Mouse (Mus musculus): ENCODE data around the gene Aar2. TPM values are rescaled to one million over a fixed set of nuclear protein-coding genes. Genes with fewer than 3 reads are reported as not detected.

Aar2 gene
- polyA plus RNA-seq, 1 experiment, result 16.8 TPM

DNA sequence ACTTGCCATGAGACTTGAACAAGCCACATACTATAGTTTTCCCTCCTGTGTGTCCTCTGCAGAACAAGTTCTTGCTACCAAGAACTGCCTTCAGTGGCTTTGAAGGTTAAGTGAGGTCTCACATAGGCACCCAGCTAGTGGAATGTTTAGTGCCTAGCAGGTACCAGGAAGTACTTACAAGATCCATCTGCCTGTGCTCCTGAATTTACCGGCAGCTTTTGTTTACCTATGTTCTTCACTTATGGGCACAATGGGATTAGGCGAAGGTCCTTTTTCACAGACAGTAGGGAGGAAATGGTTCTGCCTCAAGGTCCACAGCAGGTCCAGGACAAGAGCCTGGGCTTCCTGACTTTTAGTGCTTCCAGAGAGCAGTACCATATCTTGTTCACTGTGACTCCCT is 14.2 kb upstream of the Aar2 start:
- TF ChIP-seq POLR2A (IDR thresholded peaks at IDR 0.05; ENCODE audit: low read depth, low read length), result no peak
- TF ChIP-seq CTCF (IDR thresholded peaks at IDR 0.05; ENCODE audit: extremely low read depth, insufficient read length, insufficient replicate concordance, low read depth, low read length), result no peak
- no peaks in the 10 kb centered on the region for H3K27me3 ChIP-seq (ENCODE audit: control insufficient read depth, insufficient read depth, low read length)
- no peaks in the 10 kb centered on the region for H3K4me1 ChIP-seq (ENCODE audit: control insufficient read depth, insufficient read depth, insufficient read length, low read length)
- no peak overlapping the region for H3K27ac ChIP-seq (ENCODE audit: insufficient read depth, low read depth, low read length)
- H3K36me3 ChIP-seq (ENCODE audit: control insufficient read depth, insufficient read depth, low read length), result no peaks in the 10 kb centered on the region
- 31% methylated on average over 2 of the region's 2 CpGs for WGBS
- no peak overlapping the region for H3K4me3 ChIP-seq (ENCODE audit: low read depth, low read length)

DNA sequence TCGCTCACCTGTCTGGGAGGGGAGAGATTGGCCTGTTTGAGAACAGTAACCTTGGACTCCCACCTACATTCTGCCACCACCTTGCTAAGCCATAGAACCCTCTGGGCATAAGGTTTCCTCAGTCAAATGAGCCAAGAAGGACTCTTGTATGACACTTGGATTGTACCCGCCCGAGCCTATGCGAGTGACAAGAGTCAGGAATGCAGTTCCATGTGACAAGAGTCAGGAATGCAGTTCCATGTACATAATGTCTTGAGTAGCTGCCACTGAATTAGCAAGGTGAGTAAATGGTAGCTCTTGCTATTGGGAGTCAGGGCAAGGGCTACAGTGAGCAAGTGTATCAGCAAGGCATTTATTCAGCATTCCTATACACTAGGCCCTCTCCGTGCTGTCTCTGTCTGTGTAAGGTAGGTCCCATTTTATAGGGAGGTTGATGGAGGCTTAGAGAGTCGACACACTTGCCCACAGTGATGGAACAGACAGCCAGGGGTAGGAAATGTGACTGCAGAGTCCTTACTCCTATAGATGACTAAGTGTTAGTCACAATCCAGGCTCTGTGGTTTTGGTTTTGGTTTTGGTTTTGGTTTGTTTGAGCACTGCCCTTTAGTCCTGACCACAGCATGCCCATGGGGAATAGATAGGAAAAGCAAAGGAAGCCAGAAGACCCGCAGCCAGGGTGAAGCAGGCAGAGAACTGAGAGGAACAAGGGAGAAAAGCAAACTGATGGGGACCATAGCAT is 8.4 kb upstream of the Aar2 start:
- Histone ChIP-seq H3K27me3 (ENCODE audit: control insufficient read depth, insufficient read depth, low read length) (no peaks in the 10 kb centered on the region), H3K27ac (ENCODE audit: insufficient read depth, low read depth, low read length) (no peak overlapping the region), H3K4me1 (ENCODE audit: control insufficient read depth, insufficient read depth, insufficient read length, low read length) (peaks cover 5% of the 10 kb centered on the region; the same call in 1 of the 2 replicates), H3K36me3 (ENCODE audit: control insufficient read depth, insufficient read depth, low read length) (no peaks in the 10 kb centered on the region), H3K4me3 (ENCODE audit: low read depth, low read length) (no peak overlapping the region)
- 74% methylated on average over 7 of the region's 7 CpGs for WGBS
- no peak for TF ChIP-seq CTCF (IDR thresholded peaks at IDR 0.05; ENCODE audit: extremely low read depth, insufficient read length, insufficient replicate concordance, low read depth, low read length)
- TF ChIP-seq POLR2A (IDR thresholded peaks at IDR 0.05; ENCODE audit: low read depth, low read length), result no peak

DNA sequence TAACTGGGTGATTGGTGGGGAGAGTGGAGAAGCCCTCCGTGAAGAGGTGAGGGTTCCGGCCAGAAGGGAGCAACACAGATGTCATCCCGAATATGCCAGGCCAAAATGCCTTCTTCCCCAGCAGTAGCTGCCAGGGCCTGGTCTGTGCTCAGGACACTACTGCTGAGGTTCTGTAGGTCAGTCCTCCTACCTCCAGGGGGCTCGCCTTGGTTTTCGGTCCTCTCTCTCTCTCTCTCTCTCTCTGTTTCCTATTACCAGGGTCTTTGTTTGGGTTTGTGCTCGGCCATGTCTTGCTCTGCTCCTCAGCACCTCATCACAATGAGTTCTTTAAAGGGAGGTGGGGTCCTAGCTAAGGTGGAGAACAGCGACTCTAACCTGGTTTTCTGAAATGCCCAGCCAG is 6.4 kb upstream of the Aar2 start:
- WGBS, result 89% methylated on average over 7 of the region's 7 CpGs
- TF ChIP-seq POLR2A (IDR thresholded peaks at IDR 0.05; ENCODE audit: low read depth, low read length) (no peak), CTCF (IDR thresholded peaks at IDR 0.05; ENCODE audit: extremely low read depth, insufficient read length, insufficient replicate concordance, low read depth, low read length) (no peak)
- Histone ChIP-seq H3K4me1 (ENCODE audit: control insufficient read depth, insufficient read depth, insufficient read length, low read length) (peaks cover 5% of the 10 kb centered on the region; the same call in 1 of the 2 replicates), H3K27me3 (ENCODE audit: control insufficient read depth, insufficient read depth, low read length) (no peaks in the 10 kb centered on the region), H3K36me3 (ENCODE audit: control insufficient read depth, insufficient read depth, low read length) (no peaks in the 10 kb centered on the region), H3K27ac (ENCODE audit: insufficient read depth, low read depth, low read length) (no peak overlapping the region), H3K4me3 (ENCODE audit: low read depth, low read length) (no peak overlapping the region)

DNA sequence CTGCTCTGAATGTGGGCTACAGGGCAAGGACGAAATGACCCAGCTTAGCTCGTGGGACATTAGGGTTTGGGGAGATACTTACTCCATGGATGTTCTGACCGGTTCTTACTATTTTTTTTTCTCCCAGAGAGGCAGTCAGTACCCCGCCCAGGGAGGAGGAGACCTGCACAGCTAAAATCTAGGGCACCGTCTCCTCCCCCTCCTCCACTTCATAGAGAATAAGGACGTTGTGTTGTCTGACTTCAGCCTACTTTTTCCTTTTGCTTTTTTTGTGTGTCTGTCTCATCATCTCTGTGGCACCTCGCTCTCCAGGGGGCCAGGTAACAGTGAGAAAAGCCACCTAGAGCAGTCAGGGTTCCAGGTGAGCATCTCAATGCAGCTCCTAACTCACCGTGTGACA is 5.0 kb upstream of the Aar2 start:
- WGBS, result 68% methylated on average over 8 of the region's 8 CpGs
- Histone ChIP-seq H3K36me3 (ENCODE audit: control insufficient read depth, insufficient read depth, low read length) (no peaks in the 10 kb centered on the region), H3K27me3 (ENCODE audit: control insufficient read depth, insufficient read depth, low read length) (no peaks in the 10 kb centered on the region), H3K27ac (ENCODE audit: insufficient read depth, low read depth, low read length) (no peak overlapping the region), H3K4me1 (ENCODE audit: control insufficient read depth, insufficient read depth, insufficient read length, low read length) (peaks cover 8% of the 10 kb centered on the region; the same call in 1 of the 2 replicates), H3K4me3 (ENCODE audit: low read depth, low read length) (no peak overlapping the region)
- no peak for TF ChIP-seq CTCF (IDR thresholded peaks at IDR 0.05; ENCODE audit: extremely low read depth, insufficient read length, insufficient replicate concordance, low read depth, low read length)
- TF ChIP-seq POLR2A (IDR thresholded peaks at IDR 0.05; ENCODE audit: low read depth, low read length), result no peak

DNA sequence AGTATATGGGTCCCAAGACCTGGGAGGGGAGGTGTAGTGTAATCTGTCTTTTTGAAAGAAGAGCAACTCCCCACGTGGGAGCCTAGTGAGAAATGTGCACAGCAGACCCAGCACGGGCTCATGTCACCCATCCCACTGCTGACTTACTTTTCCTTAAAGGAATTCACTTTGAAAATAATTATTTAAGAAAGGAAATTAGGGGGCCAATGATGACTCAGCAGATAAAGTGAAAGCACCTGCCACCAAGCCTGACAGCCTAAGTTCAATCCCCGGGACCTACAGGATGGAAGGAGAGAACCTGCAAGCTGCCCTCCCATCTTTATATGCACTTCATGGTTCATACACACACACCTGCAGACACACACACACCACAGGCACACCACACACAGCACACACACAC is 3.6 kb upstream of the Aar2 start:
- H3K4me1 ChIP-seq (ENCODE audit: control insufficient read depth, insufficient read depth, insufficient read length, low read length), result peaks cover 6% of the 10 kb centered on the region; the same call in 1 of the 2 replicates
- no peak overlapping the region for H3K4me3 ChIP-seq (ENCODE audit: low read depth, low read length)
- TF ChIP-seq POLR2A (IDR thresholded peaks at IDR 0.05; ENCODE audit: low read depth, low read length), result no peak
- TF ChIP-seq CTCF (IDR thresholded peaks at IDR 0.05; ENCODE audit: extremely low read depth, insufficient read length, insufficient replicate concordance, low read depth, low read length), result no peak
- no peaks in the 10 kb centered on the region for H3K36me3 ChIP-seq (ENCODE audit: control insufficient read depth, insufficient read depth, low read length)
- no peaks in the 10 kb centered on the region for H3K27me3 ChIP-seq (ENCODE audit: control insufficient read depth, insufficient read depth, low read length)
- WGBS, result 67% methylated on average over 3 of the region's 3 CpGs
- no peak overlapping the region for H3K27ac ChIP-seq (ENCODE audit: insufficient read depth, low read depth, low read length)

DNA sequence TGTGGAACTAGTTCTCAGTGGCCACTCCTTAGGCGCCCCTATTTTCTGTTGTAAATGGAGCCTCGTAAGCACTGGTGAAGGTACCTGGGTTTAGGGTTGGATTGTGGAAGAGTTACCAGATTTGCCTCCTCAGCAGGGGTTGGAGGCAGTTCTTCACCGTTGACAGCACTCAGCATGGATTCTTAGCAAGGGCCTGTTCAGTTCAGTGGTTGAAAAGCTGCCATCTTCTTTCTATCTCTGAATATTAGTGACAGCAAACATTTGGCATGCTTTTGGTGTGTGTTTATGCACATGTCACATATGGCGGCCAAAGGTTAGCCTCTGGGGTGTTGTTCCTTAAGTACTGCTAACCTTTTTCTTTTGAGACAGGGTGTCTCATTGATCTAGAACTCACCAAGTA is 5.0 kb downstream of the Aar2 start:
- H3K36me3 ChIP-seq (ENCODE audit: control insufficient read depth, insufficient read depth, low read length), result peaks cover 40% of the 10 kb centered on the region
- H3K4me3 ChIP-seq (ENCODE audit: low read depth, low read length), result no peak overlapping the region
- H3K27ac ChIP-seq (ENCODE audit: insufficient read depth, low read depth, low read length), result no peak overlapping the region
- no peaks in the 10 kb centered on the region for H3K27me3 ChIP-seq (ENCODE audit: control insufficient read depth, insufficient read depth, low read length)
- TF ChIP-seq POLR2A (IDR thresholded peaks at IDR 0.05; ENCODE audit: low read depth, low read length) (no peak), CTCF (IDR thresholded peaks at IDR 0.05; ENCODE audit: extremely low read depth, insufficient read length, insufficient replicate concordance, low read depth, low read length) (no peak)
- 90% methylated on average over 4 of the region's 4 CpGs for whole genome bisulfite sequencing
- no peaks in the 10 kb centered on the region; the same call in 1 of the 2 replicates for H3K4me1 ChIP-seq (ENCODE audit: control insufficient read depth, insufficient read depth, insufficient read length, low read length)

DNA sequence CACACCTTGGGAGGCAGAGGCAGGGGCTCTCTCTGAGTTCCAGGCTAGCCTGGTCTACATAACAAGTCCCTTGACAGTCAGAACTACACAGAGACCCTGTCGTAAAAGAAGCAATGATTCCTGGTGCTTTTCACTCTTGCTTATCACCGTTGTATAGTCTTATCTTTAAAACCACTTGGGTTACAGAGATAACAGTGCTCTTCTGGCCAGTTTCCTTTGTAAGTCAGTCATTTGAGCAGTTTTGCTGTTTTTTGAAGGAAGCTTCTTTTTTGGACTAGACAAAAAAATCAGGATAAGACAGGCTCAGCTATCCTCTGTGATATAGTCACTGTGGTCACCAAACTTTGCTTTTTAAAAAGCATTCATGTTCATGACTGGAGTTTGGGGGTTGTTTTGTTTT is 14.4 kb downstream of the Aar2 start:
- Histone ChIP-seq H3K4me3 (ENCODE audit: low read depth, low read length) (no peak overlapping the region), H3K36me3 (ENCODE audit: control insufficient read depth, insufficient read depth, low read length) (peaks cover 35% of the 10 kb centered on the region), H3K27ac (ENCODE audit: insufficient read depth, low read depth, low read length) (no peak overlapping the region), H3K27me3 (ENCODE audit: control insufficient read depth, insufficient read depth, low read length) (no peaks in the 10 kb centered on the region), H3K4me1 (ENCODE audit: control insufficient read depth, insufficient read depth, insufficient read length, low read length) (no peaks in the 10 kb centered on the region)
- TF ChIP-seq CTCF (IDR thresholded peaks at IDR 0.05; ENCODE audit: extremely low read depth, insufficient read length, insufficient replicate concordance, low read depth, low read length) (no peak), POLR2A (IDR thresholded peaks at IDR 0.05; ENCODE audit: low read depth, low read length) (no peak)
- 26% methylated on average over 2 of the region's 2 CpGs for WGBS

All from small intestine, adult 2 months (tissue).